28 mouse cellular contexts compared by ENCODE assay signal in genomic region chr6:40845283-40845682, GRCm38 (mm10). TPM values are rescaled to one million over a fixed set of nuclear protein-coding genes. Genes with fewer than 3 reads are reported as not detected.
DNase-seq lines count a peak whose midpoint lies in the region; ATAC-seq lines count a peak whose summit lies in the region.
"Had no signal": no experiment of that assay in that cellular context is flagged by ENCODE, and none has a peak within 500 bp of the region (broad histone marks: within the 10 kb centered on the region; RNA-seq: fewer than 3 reads in every experiment).

No protein-coding gene starts in this region.

- DNase-seq in CD4-positive, CD25-positive, alpha-beta regulatory T cell, adult 2 months (ENCODE audit: low read depth, low spot score): peak; percentile 33
- DNase-seq in layer of hippocampus, adult 9-10 months (ENCODE audit: low spot score): peak; percentile 7
- no peak for DNase-seq in layer of hippocampus, postnatal 36 days
- peak; percentile 9 for DNase-seq in 3T3-L1 (ENCODE audit: low read depth, low spot score)
- peak; percentile 62 for DNase-seq in induced T-regulatory cell, adult 2 months (ENCODE audit: low read depth)
- no peak for DNase-seq in cerebellum, adult 8-10 months
- DNase-seq in lung, postnatal 4 days: no peak
- DNase-seq: cerebellum, postnatal 14 days; embryo, embryonic 11 days; heart, postnatal 14 days; kidney, adult 18-20 months; kidney, postnatal 10 days; right cerebral cortex, adult 18-20 months; thymus, postnatal 36 days had no signal

- no peak for ATAC-seq in CD4-positive, CD25-positive, alpha-beta regulatory T cell, adult 4 months

RNA-seq across cellular contexts. Expression of gene Moxd2, which starts 42.0 kb away (rescaled TPM):
- polyA plus RNA-seq in CD4-positive, CD25-positive, alpha-beta regulatory T cell, adult 4 months (2017; shearing (Covaris generic)): under 1 TPM; 0.33 to 0.46 TPM
- not detected for total RNA-seq in layer of hippocampus, postnatal 36 days (2021)
- total RNA-seq: adrenal gland, adult 18-20 months; gastrocnemius, adult 8-10 months; granulocyte monocyte progenitor cell, adult 5-6 weeks; heart, postnatal 14 days; layer of hippocampus, adult 8-10 months; megakaryocyte-erythroid progenitor cell, adult 5-6 weeks had no signal
- polyA plus RNA-seq: embryonic facial prominence, embryonic 15.5 days; frontal cortex, adult 2 months; heart, embryonic 12.5 days; hindbrain, embryonic 13.5 days; limb, embryonic 12.5 days; liver, embryonic 15.5 days; neural tube, embryonic 13.5 days; small intestine, adult 2 months had no signal

RNA-seq across cellular contexts. Expression of gene Prss58, which starts 54.9 kb away (rescaled TPM):
- polyA plus RNA-seq in CD4-positive, CD25-positive, alpha-beta regulatory T cell, adult 4 months (2017; shearing (Covaris generic)): not detected
- total RNA-seq in layer of hippocampus, postnatal 36 days (2021): not detected
- total RNA-seq: adrenal gland, adult 18-20 months; gastrocnemius, adult 8-10 months; granulocyte monocyte progenitor cell, adult 5-6 weeks; heart, postnatal 14 days; layer of hippocampus, adult 8-10 months; megakaryocyte-erythroid progenitor cell, adult 5-6 weeks had no signal
- polyA plus RNA-seq: embryonic facial prominence, embryonic 15.5 days; frontal cortex, adult 2 months; heart, embryonic 12.5 days; hindbrain, embryonic 13.5 days; limb, embryonic 12.5 days; liver, embryonic 15.5 days; neural tube, embryonic 13.5 days; small intestine, adult 2 months had no signal

Comparison
In these comparisons a context has a peak if more than half of its experiments do, and no peak if none do; other contexts are left out.
1. DNase-seq: peak in CD4-positive, CD25-positive, alpha-beta regulatory T cell, adult 2 months (single experiment), layer of hippocampus, adult 9-10 months (single experiment), 3T3-L1 (single experiment) and induced T-regulatory cell, adult 2 months (single experiment); none in layer of hippocampus, postnatal 36 days (0 of 2), cerebellum, adult 8-10 months (single experiment) and lung, postnatal 4 days (0 of 2).